Mouse (Mus musculus) splenic B cell, adult 2 months (primary cell): Measurements from ENCODE around the gene Olfr312.
"Not testable (repeated sequence)": the region's sequence is repeated elsewhere in the genome, so short reads cannot be mapped to it uniquely, and the experiment has no call there.

Source experiments
- DNase-seq: peaks from one replicate; pipeline ENCODE4 v3.0.0-alpha.2; 2011; ENCODE audit warnings: low read depth, low spot score
- H3K27me3 ChIP-seq: 2 replicates; pipeline ENCODE4 v1.6.1; 2012; ENCODE audit warnings: mild to moderate bottlenecking, low read length, moderate library complexity, mixed read lengths; ENCODE audit not compliant: control insufficient read depth, poor library complexity, insufficient read depth, severe bottlenecking
- H3K36me3 ChIP-seq: 2 replicates; pipeline ENCODE4 v1.6.1; 2012; ENCODE audit warnings: mild to moderate bottlenecking, low read length, moderate library complexity, mixed read lengths; ENCODE audit not compliant: control insufficient read depth, poor library complexity, insufficient read depth, severe bottlenecking

Olfr312 gene

DNA sequence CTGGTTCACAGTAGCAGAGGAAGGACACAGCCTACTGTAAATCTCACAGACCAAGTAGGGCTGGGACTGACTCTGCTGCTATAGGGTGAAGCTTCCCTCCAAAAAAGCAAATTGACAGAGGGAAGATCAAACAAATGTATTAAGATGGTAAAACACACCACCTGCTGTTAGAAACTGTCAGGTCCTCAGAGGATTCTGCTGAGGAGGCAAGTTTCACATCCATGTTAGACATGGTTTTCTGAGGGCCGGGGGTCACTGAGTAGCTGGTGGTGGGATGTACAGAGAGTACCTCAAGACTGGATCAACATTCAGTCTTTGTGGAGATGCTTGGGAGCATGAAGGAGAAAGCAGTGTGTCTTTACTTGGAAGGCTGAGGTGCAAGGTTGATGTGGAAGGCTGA lies 13.4 kb upstream of the Olfr312 start:
- no peak for DNase-seq
- no peaks in the 10 kb centered on the region for H3K27me3 ChIP-seq
- no peaks in the 10 kb centered on the region for H3K36me3 ChIP-seq

DNA sequence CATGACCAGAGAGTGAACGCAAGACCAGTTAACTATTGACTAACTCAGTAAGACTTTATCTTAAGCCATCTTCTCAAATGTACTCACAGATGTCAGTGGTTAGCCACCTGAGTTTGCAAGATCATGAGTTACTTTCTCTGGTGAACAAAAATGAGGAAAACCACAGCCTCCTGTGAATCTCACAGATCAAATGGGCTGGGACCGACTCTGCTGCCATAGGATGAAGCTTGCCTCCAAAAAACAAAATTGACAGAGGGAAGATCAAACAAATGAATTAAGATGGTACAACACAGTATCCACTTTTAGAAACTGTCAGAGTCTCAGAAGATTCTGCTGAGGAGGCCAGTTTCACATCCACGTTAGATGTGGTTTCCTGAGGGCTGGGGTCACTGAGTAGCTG lies 727 bp downstream of the Olfr312 start:
- no peak for DNase-seq
- no peaks in the 10 kb centered on the region for H3K27me3 ChIP-seq
- H3K36me3 ChIP-seq: no peaks in the 10 kb centered on the region

DNA sequence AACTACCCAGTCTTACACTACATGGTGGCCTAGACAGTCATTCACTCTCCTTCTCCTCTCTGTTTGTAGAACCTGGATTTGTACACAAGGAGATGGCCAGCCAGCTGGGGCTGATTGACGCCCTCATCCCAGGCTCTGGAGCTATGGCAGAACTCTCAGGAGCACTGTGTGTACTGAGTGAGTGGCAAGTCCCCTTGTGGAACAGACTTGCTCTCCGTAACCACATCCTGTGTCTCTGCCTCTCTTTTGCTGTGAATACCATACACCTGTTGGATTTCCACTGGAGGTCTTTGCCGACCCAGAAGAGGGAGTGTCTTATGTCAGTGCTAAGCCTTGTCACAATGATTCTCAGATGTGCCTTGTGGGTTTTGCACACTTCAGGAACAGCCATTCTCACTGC lies 3.5 kb downstream of the Olfr312 start:
- not testable (repeated sequence) for H3K27me3 ChIP-seq, H3K36me3 ChIP-seq, DNase-seq

DNA sequence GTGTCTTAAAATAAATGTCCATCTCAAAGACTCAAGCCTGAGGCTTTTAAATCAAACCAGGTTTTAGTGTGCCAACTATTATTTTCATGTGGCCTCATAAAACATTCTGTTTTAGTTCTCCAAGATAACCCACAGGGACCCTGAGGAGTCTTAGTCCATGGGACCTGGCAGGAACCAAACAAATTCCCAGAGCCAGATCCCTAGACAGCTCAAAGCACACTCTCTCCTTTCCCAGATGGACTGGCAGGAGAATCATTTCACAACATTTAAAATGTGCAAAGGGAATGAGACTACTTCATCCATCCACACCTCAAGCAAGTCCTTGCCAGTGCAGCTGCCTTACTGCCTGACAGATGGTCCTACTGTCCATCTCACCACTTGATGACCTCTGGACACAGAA lies 9.9 kb downstream of the Olfr312 start, which contains the start of gene Olfr311:
Gene Olfr311 (plus strand): TSS at position 301 of the 400 bp plus-strand sequence.
- not testable (repeated sequence) for DNase-seq, H3K27me3 ChIP-seq, H3K36me3 ChIP-seq

DNA sequence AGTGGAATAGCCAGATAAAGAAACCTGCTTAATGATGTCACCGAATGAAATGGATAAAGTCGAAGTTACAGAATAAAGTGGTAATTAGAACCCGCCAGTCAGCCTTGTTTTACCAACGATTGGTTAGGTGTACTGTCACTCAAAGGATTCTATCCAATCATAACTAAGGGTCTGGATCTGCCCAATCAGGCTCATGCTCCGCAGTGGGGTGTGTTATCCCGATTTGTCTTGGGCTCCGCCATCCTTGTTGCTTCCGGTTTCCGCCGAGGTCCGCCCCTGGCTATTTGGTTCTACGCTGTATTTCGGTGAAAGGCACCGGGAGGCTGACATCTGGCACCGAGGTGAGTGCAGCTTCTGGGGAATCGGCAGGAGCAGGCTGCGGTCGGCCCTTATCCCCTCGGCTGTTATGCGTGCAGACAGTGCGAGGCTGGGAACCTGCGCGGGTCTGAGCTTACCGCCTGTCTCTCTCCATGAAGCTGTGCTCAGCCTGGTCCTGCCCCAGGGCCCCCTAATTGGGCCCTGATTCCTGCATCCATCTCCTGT lies 18.0 kb downstream of the Olfr312 start, which contains the start of gene Gm12258:
Gene Gm12258 (plus strand): TSS at position 240 of the 543 bp plus-strand sequence.
- 0 out of 2 replicates have a peak, but pooled peaks cover 2% of the 10 kb centered on the region for H3K36me3 ChIP-seq
- DNase-seq: peak; percentile 98
- H3K27me3 ChIP-seq: no peaks in the 10 kb centered on the region

DNA sequence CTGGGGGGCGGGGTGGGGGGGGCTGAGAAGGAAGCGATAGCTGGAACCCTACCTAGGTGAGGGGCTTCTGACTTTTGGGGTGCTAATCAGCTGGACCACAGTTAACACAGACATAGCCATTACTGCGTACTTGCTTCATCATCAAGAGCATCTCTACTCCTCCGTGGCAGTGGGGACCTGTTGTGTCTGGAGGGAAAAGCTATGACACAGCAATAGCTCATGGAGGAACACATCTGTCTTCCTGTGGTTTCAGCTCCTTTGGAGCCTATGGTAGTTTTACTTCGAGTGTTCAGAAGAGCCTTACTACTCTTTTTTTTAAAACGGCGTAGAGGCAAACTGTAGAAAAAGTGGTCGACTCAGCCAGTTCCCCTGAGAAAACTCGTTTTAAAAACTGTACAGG lies 18.6 kb downstream of the Olfr312 start:
- DNase-seq: peak; percentile 7
- no peaks in the 10 kb centered on the region for H3K27me3 ChIP-seq

DNA sequence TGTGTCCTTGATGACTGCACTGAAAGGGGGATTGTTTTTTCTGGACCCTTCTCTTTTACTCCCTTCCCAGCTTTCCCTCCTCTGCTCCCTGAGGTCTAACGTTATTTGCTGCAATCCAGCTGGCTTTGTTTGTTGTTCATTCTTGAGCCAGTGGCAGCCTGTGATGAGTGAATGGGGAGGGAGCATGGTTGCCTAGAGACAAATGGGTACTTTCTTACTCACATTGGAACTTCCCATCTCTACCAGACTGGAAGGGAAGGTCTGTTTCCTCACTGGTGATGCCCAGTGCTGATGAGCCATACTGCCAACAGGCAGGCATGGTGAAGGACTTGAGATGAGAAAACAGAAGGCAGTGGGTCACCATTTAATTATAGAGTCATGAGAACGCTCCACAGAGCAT lies 20.7 kb downstream of the Olfr312 start:
- H3K36me3 ChIP-seq: peaks cover 6% of the 10 kb centered on the region; the same call in 1 of the 2 replicates
- H3K27me3 ChIP-seq: no peaks in the 10 kb centered on the region
- no peak for DNase-seq

More for the DNA sequence above, 18.6 kb downstream of the Olfr312 start:
- H3K36me3 ChIP-seq: 0 out of 2 replicates have a peak, but pooled peaks cover 2% of the 10 kb centered on the region

DNA sequence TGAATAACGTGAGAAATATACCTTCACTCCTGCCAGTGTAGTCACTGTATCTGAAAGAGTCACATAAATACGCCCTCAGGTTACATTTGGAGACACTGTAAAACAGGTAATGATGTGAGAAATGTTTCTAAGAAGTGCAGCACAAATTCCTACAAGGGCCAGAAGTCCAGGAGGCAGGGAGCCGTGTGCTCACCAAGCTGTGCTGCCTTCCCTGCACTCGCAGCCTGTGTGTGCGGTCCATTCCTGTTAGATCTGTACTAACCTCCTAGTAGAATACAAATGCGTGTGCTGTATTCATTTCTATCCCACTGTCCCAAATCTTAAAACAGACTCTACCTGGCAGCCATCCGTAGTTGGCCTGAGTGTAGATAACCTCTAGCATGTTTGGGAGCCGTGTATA lies 31.7 kb downstream of the Olfr312 start:
- H3K36me3 ChIP-seq: peaks cover 13% of the 10 kb centered on the region
- DNase-seq: no peak
- no peaks in the 10 kb centered on the region for H3K27me3 ChIP-seq

DNA sequence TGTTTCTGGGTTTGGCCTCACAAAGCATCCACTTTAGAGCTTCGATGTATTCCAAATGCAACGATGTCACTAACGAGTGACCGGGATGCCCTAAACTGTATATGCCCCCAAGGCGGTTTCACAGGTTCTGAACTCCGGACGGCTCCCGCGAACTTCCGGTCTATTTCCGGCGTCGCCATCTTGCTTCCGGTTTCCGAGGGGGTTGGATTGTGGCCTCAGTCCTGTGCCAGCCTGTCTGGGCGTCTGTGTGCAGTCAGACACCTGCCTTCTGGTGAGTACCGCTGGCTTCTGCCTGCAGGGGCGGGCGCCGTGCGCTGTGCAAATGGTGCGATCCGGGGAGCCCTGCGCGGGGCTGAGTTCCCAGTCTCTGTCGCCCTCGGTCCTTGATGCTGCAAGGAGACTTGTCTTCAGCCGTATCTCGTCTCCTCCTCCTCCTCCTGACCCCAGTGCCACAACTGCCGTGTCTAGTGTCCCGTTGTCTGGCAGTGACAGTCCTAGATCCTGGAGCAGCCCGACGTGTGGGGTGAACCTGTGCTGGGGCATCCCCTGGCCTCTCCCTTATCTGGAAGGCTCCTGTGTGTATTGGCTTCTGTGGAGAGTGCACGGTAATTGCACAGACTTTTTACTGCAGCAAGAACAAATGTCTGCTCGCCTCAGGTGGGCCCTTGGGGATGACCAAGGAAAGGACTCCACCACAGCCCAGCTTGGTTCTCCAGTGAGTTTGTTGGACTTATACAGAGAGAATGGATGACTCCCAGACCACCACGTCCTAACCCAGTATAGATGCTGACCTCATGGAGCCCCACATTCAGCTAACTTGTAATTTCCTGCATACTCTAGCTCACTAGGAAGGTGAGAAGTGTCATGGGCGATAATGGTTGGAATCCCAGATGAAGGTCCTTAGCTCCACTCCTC lies 38.3 kb downstream of the Olfr312 start, which contains the start of gene 2810021J22Rik:
Gene 2810021J22Rik (plus strand): TSS at position 178 of the 915 bp plus-strand sequence.
- no peaks in the 10 kb centered on the region for H3K36me3 ChIP-seq
- DNase-seq: peak; percentile 81
- H3K27me3 ChIP-seq: no peaks in the 10 kb centered on the region

DNA sequence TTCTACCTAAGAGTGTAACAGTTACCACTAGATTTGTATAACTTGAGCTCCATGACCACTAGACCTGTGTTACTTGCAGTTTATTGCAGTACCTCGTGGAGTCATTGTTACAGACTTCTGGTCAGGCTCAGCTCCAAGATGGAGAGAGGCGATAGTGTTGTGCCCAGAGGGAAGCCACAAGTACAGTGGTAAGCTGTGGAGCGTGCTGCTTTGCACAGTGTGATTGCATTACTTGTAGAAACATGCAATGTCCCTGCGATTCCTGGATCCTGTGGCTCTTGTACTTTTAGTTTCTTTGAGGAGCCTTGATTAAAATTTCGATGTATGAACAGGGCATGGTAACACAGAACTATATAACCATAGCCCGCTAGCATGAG lies 38.9 kb downstream of the Olfr312 start:
- no peak for DNase-seq
- H3K36me3 ChIP-seq: no peaks in the 10 kb centered on the region
- no peaks in the 10 kb centered on the region for H3K27me3 ChIP-seq

DNA sequence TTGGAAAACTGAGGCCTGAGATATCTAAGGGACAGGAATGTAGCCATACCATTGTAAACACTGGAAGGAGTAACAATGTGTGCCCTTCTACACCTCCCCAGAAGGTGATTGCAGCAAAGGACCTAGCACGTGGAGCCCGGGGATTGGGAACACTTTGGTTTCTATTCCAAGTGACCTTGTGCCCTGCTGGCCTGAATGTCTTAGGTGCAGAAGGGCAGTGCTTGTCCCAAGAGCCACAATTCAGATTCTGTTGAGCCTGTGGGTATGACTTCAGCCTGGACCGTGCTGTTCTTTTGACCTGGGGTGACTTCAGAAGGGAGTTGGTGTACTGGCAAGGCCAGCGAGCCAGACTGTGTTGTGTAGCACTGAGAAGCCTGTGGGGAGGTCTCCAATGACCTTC lies 41.9 kb downstream of the Olfr312 start:
- Histone ChIP-seq H3K36me3 (no peaks in the 10 kb centered on the region), H3K27me3 (no peaks in the 10 kb centered on the region)
- no peak for DNase-seq

DNA sequence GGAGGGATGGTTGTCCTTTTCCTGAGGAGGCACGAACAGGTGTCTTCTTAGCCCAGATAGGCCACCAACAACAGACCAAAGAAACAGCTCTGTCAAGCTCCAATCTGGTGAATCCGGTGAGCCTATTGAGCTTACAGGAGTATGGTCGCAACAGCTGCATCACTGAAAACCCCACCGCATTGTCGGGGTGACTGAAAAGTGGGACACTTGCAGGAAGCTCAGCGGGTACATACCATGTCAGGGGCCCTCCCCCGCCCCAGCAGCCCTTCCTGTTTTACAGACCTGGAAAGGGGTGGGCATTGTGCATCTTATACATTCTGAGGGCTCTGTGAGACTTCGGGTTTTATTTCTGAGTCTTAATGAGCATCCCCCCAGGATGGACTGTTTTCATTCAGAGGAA lies 54.7 kb downstream of the Olfr312 start:
- Histone ChIP-seq H3K27me3 (no peaks in the 10 kb centered on the region), H3K36me3 (peaks cover 11% of the 10 kb centered on the region; the same call in 1 of the 2 replicates)
- DNase-seq: no peak
